Mouse (Mus musculus) Patski (cell line): ENCODE data around the gene Myo1e. TPM values are rescaled to one million over a fixed set of nuclear protein-coding genes. Genes with fewer than 3 reads are reported as not detected.

Source experiments
- ATAC-seq: fragments of 100-300 bp; one replicate; pipeline ENCODE4 v1.8.0; 2021
- CTCF ChIA-PET: fragments of 350-600 bp; sonication (Branson Sonifier 250); formaldehyde crosslinking; loops from one replicate; lab custom pipeline; 2022; ENCODE audit warnings: inconsistent platforms; lab: Charles Lee
- POLR2A ChIA-PET: fragments of 350-600 bp; sonication (Branson Sonifier 250); formaldehyde crosslinking; loops from one replicate; lab custom pipeline; 2022; ENCODE audit warnings: antibody characterized with exemption, inconsistent platforms; lab: Charles Lee
- DNase-seq: peaks from one replicate; pipeline ENCODE4 v3.0.0-alpha.2; 2011; ENCODE audit warnings: low read depth, low spot score
- H3K27me3 ChIP-seq: fragments of 371-371 bp; one replicate; pipeline ENCODE4 v1.5.1; 2021
- CTCF ChIP-seq: fragments of 100-300 bp; IDR thresholded peaks from one replicate; pipeline ENCODE4 v1.5.1; 2021
- in situ Hi-C: fragments of 300-500 bp; cut with MboI; formaldehyde crosslinking; loops from 3 replicates; pipeline ENCODE4 v1.11.1; 2018; ENCODE audit warnings: low pct_unique_long_range_greater_than_20kb, mixed read lengths
- polyA plus RNA-seq: library from polyadenylated mRNA; unstranded; gene quantifications from one replicate; pipeline ENCODE4 v1.2.3, GENCODE M21; 2021

The Myo1e gene
- polyA plus RNA-seq, 1 experiment from 2014 or later: 78.5 TPM

DNA sequence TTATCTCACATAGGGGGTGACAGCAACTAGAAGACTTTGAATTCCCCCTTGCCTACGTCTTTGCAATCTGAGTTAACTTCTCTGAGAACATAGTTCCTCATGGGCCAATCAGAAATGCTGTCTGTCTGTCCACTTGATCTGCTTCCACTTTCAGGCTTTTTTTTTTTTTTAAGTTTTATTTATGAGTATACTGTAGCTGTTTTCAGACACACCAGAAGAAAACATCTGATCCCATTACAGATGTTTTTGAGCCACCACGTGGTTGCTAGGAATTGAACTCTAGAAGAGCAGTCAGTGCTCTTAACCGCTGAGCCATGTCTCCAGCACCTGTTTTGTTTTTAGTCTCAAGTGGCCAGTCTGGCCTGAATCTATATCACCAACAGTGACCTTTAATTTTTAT lies 32.1 kb downstream of the Myo1e start:
- DNase-seq (no peak), ATAC-seq (no peak)
- ChIA-PET CTCF (no interaction called here), POLR2A (interaction anchor here (0.6 to 0.9 kb wide), 2 partner anchors 45 to 46 kb away, joined by 3 read pairs; no protein-coding TSS in a partner anchor)
- no peak for TF ChIP-seq CTCF
- in situ Hi-C loops: no loop called here
- no peaks in the 10 kb centered on the region for H3K27me3 ChIP-seq

DNA sequence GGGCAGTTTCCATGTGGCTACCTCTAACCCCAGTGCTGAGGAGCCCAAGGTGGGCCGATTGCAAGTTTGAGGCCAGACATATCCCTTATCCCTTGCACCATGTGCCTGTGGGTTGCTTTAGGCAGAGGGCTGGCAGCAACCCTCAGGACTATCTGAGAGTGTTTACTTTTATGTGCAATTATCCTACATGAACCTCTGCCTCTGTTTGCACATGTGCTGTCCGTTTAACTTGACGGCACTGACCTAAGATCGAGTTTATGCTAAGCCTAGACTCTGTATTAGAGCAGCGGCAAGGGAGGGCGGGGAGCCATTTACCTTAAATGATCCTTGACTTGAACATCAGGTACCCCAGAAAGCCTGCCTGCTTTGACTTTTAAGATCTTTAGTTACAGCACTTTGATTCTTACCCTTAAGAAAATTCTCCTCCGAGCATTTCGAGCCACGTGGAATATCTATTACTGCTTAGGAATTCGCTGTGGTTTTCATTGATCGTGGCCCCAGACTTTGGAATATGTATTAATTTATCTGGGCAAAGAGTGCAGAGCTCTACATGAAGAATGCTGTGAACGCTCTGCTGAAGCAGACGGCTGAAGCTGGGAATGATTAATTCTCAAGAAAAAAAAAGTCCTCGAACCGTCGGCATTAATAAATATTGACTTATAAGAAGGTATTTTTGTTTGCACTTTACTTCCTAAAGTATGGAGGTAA lies 33.7 kb downstream of the Myo1e start:
- in situ Hi-C loops: no loop called here
- POLR2A ChIA-PET: no interaction called here
- no peak for ATAC-seq

DNA sequence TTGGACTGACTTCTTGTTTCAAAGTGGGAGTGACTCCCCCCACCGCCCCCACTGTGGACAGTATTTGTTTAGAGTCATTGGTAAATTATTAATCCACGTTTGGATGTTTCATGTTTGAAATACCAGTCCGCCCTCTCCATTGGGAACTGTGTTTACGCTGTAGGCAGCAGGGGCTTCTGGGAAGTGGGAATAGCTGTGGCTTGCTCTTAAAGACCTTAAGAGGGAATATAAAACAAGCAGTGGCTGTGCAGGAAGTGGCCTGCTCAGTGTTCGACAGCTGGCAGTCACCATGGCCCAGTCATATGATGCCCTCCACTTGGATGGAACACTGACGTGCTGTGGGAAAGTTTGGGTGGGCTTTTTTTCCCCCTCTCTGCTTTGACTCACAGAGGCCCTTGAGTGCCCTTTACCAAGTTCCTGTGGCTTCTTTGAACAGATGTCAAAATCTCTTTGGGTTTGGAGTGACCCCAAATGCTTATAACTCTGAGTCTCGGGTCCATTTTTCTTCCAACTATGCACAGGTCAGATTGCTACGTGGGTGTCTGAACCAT lies 34.3 kb downstream of the Myo1e start:
- ChIA-PET POLR2A (no interaction called here), CTCF (interaction anchor here (1.4 to 1.7 kb wide), 4 partner anchors 16 to 47 kb away, joined by 3 to 5 read pairs (median 4); no protein-coding TSS in a partner anchor)
- in situ Hi-C loops: no loop called here
- H3K27me3 ChIP-seq: no peaks in the 10 kb centered on the region
- TF ChIP-seq CTCF: no peak
- no peak for DNase-seq
- ATAC-seq: peak; percentile 60

More for the DNA sequence above, 33.7 kb downstream of the Myo1e start:
- CTCF ChIA-PET: interaction anchor here (1.1 to 1.6 kb wide), 4 partner anchors 11 to 78 kb away, joined by 3 to 7 read pairs (median 4); no protein-coding TSS in a partner anchor
- TF ChIP-seq CTCF: no peak
- DNase-seq: no peak
- no peaks in the 10 kb centered on the region for H3K27me3 ChIP-seq

DNA sequence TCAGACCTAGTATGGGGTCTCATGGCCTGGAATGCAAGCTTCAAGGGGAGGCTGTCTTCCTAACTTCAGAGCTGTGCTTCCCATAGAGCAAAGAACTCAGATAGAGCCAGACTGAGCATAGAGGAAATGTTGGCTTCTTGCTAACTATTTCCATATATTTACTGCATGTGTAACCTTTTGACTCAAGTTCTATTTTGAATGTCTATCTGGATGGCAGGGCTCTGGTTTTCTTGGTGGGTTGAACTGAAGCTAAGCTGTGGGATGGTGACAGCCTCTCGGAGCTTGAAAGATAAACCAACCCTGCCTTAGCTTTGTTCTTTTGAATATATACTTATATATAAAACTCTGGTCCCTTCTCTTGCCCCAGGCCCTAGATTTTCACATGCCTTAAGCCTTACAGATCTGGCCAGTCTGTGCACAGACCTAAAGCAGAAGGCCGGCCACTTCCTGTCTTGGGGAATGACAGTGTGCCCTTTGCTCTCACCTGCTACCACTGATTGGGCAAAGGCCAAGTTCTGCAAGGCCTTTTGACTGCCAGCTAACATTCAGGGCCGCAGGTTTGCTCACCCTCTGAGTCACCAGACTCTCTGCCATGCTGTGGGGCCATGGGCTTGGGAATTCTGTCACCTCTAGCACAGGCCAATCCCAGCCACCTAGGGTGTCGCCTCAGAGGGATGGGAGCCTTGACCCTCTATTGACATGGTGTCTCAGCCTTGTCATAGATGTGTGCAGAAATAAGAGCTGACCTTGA lies 35.1 kb downstream of the Myo1e start:
- ChIA-PET CTCF (interaction anchor here (1.4 to 1.7 kb wide), 4 partner anchors 15 to 46 kb away, joined by 3 to 5 read pairs (median 4); no protein-coding TSS in a partner anchor), POLR2A (interaction anchor here (0.6 kb wide), 1 partner anchor 34 kb away, joined by 3 read pairs; no protein-coding TSS in a partner anchor)
- no peak for TF ChIP-seq CTCF
- DNase-seq (no peak), ATAC-seq (no peak)
- in situ Hi-C loops: no loop called here
- no peaks in the 10 kb centered on the region for H3K27me3 ChIP-seq

DNA sequence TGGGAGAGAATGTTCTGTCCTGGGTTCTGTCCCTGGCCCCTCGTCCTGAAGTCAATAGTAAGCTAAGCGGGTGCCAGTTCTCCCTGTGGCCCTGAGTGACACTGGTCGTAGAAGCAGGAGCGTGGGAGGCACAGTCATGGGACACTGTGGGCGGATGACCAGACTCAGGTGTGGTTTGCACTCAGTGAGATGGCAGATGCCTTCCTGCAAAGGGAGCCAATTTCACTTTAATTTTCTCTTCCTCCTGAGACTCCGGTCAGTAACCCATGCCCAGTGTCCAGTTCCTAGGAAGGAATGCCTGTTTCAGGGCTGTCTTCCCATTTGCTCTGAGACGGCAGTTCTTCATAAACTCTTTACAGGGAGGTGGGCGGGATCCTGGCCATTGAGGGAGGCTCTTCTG lies 36.1 kb downstream of the Myo1e start:
- ATAC-seq: no peak
- in situ Hi-C loops: no loop called here
- ChIA-PET CTCF (interaction anchor here (1.4 to 1.7 kb wide), 2 partner anchors 14 to 46 kb away, joined by 3 to 5 read pairs; no protein-coding TSS in a partner anchor), POLR2A (interaction anchor here (0.5 to 0.6 kb wide), 3 partner anchors 10 to 33 kb away, joined by 3 to 4 read pairs (median 3); no protein-coding TSS in a partner anchor)
- no peaks in the 10 kb centered on the region for H3K27me3 ChIP-seq
- TF ChIP-seq CTCF: no peak
- DNase-seq: no peak

DNA sequence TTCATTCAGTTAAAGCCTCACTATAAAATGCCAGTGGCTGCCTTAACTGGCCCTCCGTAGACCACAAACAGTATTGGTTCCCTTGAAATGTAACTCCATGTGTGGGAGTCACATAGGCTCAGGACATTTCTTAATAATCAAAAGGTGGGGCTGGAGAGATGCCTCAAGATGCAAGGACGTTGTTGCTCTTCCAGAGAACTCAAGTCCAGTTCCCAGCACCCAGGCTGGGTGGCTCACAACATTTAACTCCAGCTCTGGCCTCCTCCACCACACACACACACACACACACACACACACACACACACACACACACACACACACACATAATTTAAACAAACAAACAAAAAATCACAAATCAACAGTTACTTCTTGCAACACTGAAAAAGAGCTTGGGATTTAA lies 36.6 kb downstream of the Myo1e start:
- DNase-seq (no peak), ATAC-seq (no peak)
- in situ Hi-C loops: no loop called here
- ChIA-PET POLR2A (interaction anchor here (0.6 kb wide), 2 partner anchors 17 to 34 kb away, joined by 3 to 4 read pairs; no protein-coding TSS in a partner anchor), CTCF (no interaction called here)
- H3K27me3 ChIP-seq: no peaks in the 10 kb centered on the region
- no peak for TF ChIP-seq CTCF

DNA sequence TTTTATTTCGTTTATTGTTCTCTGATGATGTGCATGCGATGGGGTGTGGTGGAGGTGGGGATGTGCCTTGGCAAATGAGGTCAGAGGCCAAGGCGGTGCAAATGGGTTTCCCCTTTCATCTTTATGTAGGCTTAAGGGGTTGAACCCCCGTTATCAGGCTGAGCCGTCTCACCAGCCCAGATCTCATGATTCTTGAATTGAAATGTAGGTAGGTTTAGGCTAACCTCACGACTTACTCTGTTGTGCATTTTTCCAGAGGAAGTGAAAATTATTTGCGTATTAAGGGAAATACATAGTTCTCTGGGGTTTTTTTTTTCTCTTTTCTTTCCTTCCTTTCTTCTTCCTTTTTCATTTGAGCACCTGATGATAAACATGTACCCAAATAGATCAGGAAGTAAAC lies 37.0 kb downstream of the Myo1e start:
- in situ Hi-C loops: no loop called here
- no peaks in the 10 kb centered on the region for H3K27me3 ChIP-seq
- no peak for TF ChIP-seq CTCF
- CTCF ChIA-PET: no interaction called here
- no peak for DNase-seq
- POLR2A ChIA-PET: interaction anchor here (0.6 kb wide), 1 partner anchor 35 kb away, joined by 3 read pairs; no protein-coding TSS in a partner anchor
- ATAC-seq: no peak

DNA sequence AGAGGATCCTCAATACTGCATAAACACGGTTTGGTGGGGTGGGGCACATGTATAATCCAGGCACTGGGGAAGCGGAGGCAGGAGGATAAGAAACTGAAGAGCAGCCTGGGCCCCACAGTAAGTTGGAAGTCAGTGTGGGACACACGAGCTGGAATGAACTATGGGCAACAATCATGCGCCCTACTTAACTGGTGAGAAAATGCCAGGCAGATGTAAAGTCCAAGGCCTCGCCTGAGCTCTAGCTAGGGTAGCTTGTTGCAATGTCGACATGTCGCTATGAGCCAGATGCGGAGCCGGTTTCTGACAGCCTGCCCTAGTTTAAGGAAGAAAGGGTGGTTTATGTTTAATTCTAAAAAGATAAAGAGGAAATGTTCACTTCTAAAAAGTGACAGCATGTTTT lies 37.9 kb downstream of the Myo1e start:
- no peak for TF ChIP-seq CTCF
- in situ Hi-C loops: no loop called here
- ATAC-seq (no peak), DNase-seq (no peak)
- POLR2A ChIA-PET: no interaction called here
- H3K27me3 ChIP-seq: no peaks in the 10 kb centered on the region
- CTCF ChIA-PET: interaction anchor here (0.8 to 1.4 kb wide), 2 partner anchors 12 to 35 kb away, joined by 3 to 4 read pairs; no protein-coding TSS in a partner anchor

DNA sequence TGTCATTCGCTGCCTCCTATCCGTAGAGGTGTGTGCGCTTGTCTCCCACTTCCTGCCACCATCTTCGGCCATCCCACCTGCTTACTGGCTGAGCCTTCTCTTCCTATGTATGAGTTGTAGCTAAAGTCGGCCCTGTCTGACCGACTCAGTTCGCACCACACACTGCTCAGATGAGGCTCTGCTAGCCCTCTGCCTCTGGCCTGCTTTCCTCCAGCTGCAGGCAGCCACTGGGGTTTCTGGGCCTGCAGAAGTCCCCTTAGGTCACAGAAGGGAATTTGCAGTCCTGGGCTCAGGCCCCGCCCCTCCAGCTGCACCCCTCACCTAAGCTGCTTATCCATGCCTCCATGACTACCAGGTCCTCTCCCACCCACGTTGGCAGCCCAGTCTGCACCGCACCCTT lies 39.3 kb downstream of the Myo1e start:
- CTCF ChIA-PET: interaction anchor here (1.4 to 1.7 kb wide), 2 partner anchors 10 to 21 kb away, joined by 3 to 4 read pairs; no protein-coding TSS in a partner anchor
- no peaks in the 10 kb centered on the region for H3K27me3 ChIP-seq
- no peak for TF ChIP-seq CTCF
- POLR2A ChIA-PET: no interaction called here
- ATAC-seq (no peak), DNase-seq (no peak)
- in situ Hi-C loops: no loop called here

DNA sequence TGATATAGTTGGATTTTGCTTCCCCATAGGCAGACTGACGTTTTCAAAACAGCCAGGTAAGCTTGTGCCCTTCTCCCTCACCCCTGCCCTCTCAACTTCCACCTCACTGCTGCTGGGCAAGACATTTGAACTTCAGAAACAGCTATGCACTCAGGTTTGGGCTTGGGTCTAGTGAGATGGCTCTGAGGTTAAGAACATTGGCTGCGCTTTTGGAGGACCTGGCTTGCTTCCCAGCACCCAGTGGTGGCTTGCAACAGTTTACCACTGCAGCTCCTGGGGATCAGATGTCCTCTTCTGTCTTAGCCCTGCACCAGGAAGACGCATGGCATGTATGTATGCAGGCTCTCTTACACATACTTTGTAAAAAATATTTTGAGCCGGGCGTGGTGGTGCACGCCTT lies 40.9 kb downstream of the Myo1e start:
- no peaks in the 10 kb centered on the region for H3K27me3 ChIP-seq
- in situ Hi-C loops: no loop called here
- ChIA-PET CTCF (no interaction called here), POLR2A (interaction anchor here (1.5 kb wide), 1 partner anchor 40 kb away, joined by 4 read pairs; no protein-coding TSS in a partner anchor)
- no peak for TF ChIP-seq CTCF
- DNase-seq: no peak
- no peak for ATAC-seq
